ENCODE assay signal across 14 mouse cellular contexts in the genomic region with DNA sequence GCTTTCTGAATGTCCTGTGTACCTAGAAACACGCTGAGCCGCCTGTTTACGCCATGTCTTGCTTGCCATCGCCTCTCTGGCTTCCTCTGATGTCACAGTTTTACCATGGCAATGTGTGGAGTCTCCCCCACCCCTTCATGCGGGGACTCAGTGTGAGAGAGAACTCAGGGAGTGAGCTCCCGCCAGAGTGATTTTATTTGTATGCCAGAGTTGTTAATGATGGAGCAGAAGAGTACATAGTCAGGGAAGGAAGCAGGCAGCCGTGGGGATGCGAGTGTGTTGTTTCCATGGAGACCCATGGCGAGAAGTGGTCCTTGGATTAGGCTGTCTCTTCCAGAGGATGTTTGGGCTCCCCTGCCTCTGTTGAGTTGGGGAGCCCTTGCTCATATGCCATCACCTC. TPM values are rescaled to one million over a fixed set of nuclear protein-coding genes. Genes with fewer than 3 reads are reported as not detected.
DNase-seq lines count a peak whose midpoint lies in the region; ATAC-seq and TF ChIP-seq lines count a peak whose summit lies in the region.
"Had no signal": no experiment of that assay in that cellular context is flagged by ENCODE, and none has a peak within 500 bp of the region (broad histone marks: within the 10 kb centered on the region; RNA-seq: fewer than 3 reads in every experiment).

No protein-coding gene starts in this region.

- intact Hi-C loops in left cerebral cortex, adult 2 months (cut with DNase I) = no loop called here
- intact Hi-C loops in left cerebral cortex, postnatal 14 days (cut with DNase I) = no loop called here
- intact Hi-C loops in heart, postnatal 36 days (cut with DNase I) = no loop called here

- H3K4me1 ChIP-seq in hindbrain, embryonic 14.5 days (replicated peaks; ENCODE audit: control insufficient read depth, insufficient read depth, low read length) = peaks cover 14% of the 10 kb centered on the region
- H3K4me1 ChIP-seq: heart, embryonic 13.5 days had no signal

- peak overlapping the region; percentile 47 for H3K27ac ChIP-seq in left cerebral cortex, adult 2 months
- peak overlapping the region; percentile 66; the same call in 1 of the 2 replicates for H3K27ac ChIP-seq in hindbrain, embryonic 14.5 days
- H3K27ac ChIP-seq: embryonic facial prominence, embryonic 12.5 days; heart, embryonic 13.5 days; intestine, embryonic 15.5 days had no signal

- no peak overlapping the region for H3K9ac ChIP-seq in hindbrain, embryonic 14.5 days
- H3K9ac ChIP-seq: embryonic facial prominence, embryonic 12.5 days; heart, embryonic 13.5 days; intestine, embryonic 15.5 days had no signal

- no peak overlapping the region for H3K4me3 ChIP-seq in left cerebral cortex, adult 2 months
- H3K4me3 ChIP-seq in hindbrain, embryonic 14.5 days (replicated peaks; ENCODE audit: low read length) = no peak overlapping the region
- H3K4me3 ChIP-seq: embryonic facial prominence, embryonic 12.5 days; heart, embryonic 13.5 days; intestine, embryonic 15.5 days had no signal

- no peak overlapping the region for H3K4me2 ChIP-seq in hindbrain, embryonic 14.5 days (replicated peaks)
- H3K4me2 ChIP-seq: embryonic facial prominence, embryonic 12.5 days; heart, embryonic 13.5 days; intestine, embryonic 15.5 days had no signal

- DNase-seq in left cerebral cortex, adult 2 months (ENCODE audit: extremely low spot score in 1 of 2, low spot score in 2 of 2) = peak; percentile 29 to 47
- no peak for DNase-seq in left cerebral cortex, adult 11 months (ENCODE audit: low spot score)
- DNase-seq in hindbrain, embryonic 14.5 days (ENCODE audit: low spot score) = peak; percentile 29
- DNase-seq in left cerebral cortex, postnatal 14 days (ENCODE audit: low spot score in 2 of 2) = peak; percentile 68 to 80
- DNase-seq in right cerebral cortex, postnatal 4 days = peak; percentile 32
- no peak for DNase-seq in liver
- no peak for DNase-seq in heart, postnatal 36 days
- no peak for DNase-seq in lung, postnatal 10 days
- DNase-seq: cerebellum, adult 11-12 months; kidney, postnatal 36 days; lung, postnatal 14 days had no signal

- peaks cover 93% of the 10 kb centered on the region for H3K36me3 ChIP-seq in hindbrain, embryonic 14.5 days (replicated peaks; ENCODE audit: control insufficient read depth, insufficient read depth)

- WGBS in hindbrain, embryonic 14.5 days = 52% methylated on average over 9 of the region's 9 CpGs

- no peaks in the 10 kb centered on the region for H3K27me3 ChIP-seq in hindbrain, embryonic 14.5 days (ENCODE audit: control insufficient read depth, insufficient read depth, low read length)
- H3K27me3 ChIP-seq: embryonic facial prominence, embryonic 12.5 days; heart, embryonic 13.5 days; intestine, embryonic 15.5 days had no signal

- no peak for TF ChIP-seq CTCF in left cerebral cortex, adult 2 months (IDR thresholded peaks at IDR 0.05)

- no peaks in the 10 kb centered on the region for H3K9me3 ChIP-seq in hindbrain, embryonic 14.5 days (ENCODE audit: control insufficient read depth, low read length)
- H3K9me3 ChIP-seq: embryonic facial prominence, embryonic 12.5 days; heart, embryonic 13.5 days; intestine, embryonic 15.5 days had no signal

- ATAC-seq in hindbrain, embryonic 14.5 days (ENCODE audit: low FRiP score) = peak; percentile 42; the same call in 1 of the 2 replicates
- ATAC-seq: intestine, embryonic 15.5 days had no signal

RNA-seq across cellular contexts. Expression of a gene that starts 47.0 kb away (rescaled TPM):
- 1 to 10 TPM; 2.4 to 2.9 TPM for total RNA-seq in left cerebral cortex, adult 2 months (2021)
- polyA plus RNA-seq in hindbrain, embryonic 14.5 days (2014; fragmentation: Nextera tagmentation; extraction: Ambion mirVana) = 1.2 TPM in 2 replicates
- 1 to 10 TPM; 2.9 TPM for total RNA-seq in left cerebral cortex, postnatal 14 days (2021)
- 1 to 10 TPM; 6.5 to 7.5 TPM for total RNA-seq in heart, postnatal 36 days (2021)

Comparison
In these comparisons a context has a peak if more than half of its experiments do, and no peak if none do; other contexts are left out.
1. DNase-seq: peak in left cerebral cortex, adult 2 months (2 of 2), hindbrain, embryonic 14.5 days (single experiment), left cerebral cortex, postnatal 14 days (2 of 2) and right cerebral cortex, postnatal 4 days (single experiment); none in left cerebral cortex, adult 11 months (single experiment), liver (single experiment), heart, postnatal 36 days (0 of 2) and lung, postnatal 10 days (single experiment).